Mouse (Mus musculus): ENCODE measurements at regions not wholly inside any gene's neighbourhood (a gene's known extent, or its start where the extent isn't known, plus 50 kb on each side); places are given as distances from the start of the nearest gene placed in this dataset.
A peak's percentile ranks its signal among the peaks of the same experiment; 100 is the strongest.

DNA sequence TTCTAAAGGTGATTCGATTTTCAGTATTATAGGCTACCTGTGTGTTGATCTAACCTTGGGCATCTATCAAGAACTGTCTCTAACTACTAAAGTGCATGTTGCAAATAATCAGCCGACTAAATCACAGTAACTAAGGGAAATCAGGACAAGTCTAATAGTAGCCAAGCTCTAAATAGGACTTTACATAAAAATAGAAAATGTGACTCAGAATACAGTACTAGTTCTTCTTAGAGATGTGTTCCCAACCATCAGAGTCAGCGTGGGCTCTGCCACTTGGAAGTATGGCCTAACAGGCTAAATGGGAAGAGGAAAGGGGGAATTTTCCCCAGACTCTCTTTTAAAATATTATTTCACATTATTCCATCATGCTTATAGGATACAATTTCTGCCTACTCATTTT lies 438.6 kb upstream of the Mef2c start:
- H3K27ac ChIP-seq (replicated peaks; ENCODE audit: low read depth, low read length), result no peak overlapping the region
- no peak overlapping the region for H3K4me3 ChIP-seq (ENCODE audit: insufficient read depth, low read depth, low read length)
- no peaks in the 10 kb centered on the region for H3K4me1 ChIP-seq (ENCODE audit: control insufficient read depth, insufficient read depth, insufficient read length, low read length)

DNA sequence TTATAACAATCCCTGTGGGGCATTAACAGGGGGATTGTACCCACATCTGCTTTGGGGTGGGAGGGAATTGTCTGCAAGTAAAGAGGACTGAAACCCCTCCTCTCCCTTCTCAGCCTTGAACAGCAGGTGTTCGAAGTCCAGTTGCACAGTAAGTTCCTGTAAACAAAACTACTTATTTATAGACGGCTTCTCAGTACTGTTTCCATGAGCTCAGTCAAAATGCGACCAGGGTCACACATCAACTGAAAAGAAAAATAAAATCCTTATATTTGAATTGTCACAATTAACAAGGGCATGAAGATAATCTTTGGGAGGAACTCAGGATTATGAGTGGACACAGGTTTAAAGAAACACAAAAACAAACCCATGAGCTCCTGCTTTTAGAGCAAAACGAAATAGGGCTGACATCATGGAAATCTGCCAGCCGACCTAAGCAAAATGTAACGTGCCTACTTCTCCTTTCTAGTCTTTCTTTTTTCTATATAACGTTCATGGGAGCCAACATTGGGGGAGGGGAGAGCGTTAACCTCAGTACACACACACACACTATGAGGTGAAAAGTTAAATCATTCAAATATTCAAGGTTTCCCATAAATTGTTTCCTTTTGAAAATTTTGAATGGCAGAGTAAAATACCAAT lies 437.6 kb upstream of the Mef2c start:
- Histone ChIP-seq H3K4me1 (ENCODE audit: control insufficient read depth, insufficient read depth, insufficient read length, low read length) (no peaks in the 10 kb centered on the region), H3K27ac (replicated peaks; ENCODE audit: low read depth, low read length) (no peak overlapping the region)

GRCm38 (mm10) chr13:83067496-83067895 lies 436.3 kb upstream of the Mef2c start:
- H3K27ac ChIP-seq (replicated peaks; ENCODE audit: low read depth, low read length), result no peak overlapping the region
- no peaks in the 10 kb centered on the region for H3K4me1 ChIP-seq (ENCODE audit: control insufficient read depth, insufficient read depth, insufficient read length, low read length)
- H3K4me3 ChIP-seq (ENCODE audit: insufficient read depth, low read depth, low read length), result no peak overlapping the region

More for the DNA sequence above, 437.6 kb upstream of the Mef2c start:
- H3K4me3 ChIP-seq (ENCODE audit: insufficient read depth, low read depth, low read length), result no peak overlapping the region

DNA sequence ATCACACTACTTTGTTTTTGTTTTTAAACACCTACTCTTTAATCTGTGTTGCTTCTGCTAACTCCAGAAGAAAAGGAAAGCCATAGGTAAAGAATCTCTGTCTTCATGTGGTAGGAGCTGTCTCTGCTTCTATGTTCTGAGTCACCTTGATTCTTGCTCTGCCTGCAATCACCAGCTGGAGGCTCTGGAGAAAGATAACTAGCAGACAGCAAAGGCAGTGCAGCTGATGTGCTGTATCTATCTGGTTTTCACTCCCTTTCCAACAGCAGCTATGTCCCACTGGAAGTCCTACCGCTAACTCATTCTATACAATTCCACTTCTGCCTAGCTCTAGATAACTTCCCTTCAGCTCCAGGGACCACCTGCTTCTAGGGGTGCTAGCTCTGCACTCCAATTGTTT lies 435.2 kb upstream of the Mef2c start:
- Histone ChIP-seq H3K4me1 (ENCODE audit: control insufficient read depth, insufficient read depth, insufficient read length, low read length) (no peaks in the 10 kb centered on the region), H3K4me3 (ENCODE audit: insufficient read depth, low read depth, low read length) (no peak overlapping the region), H3K27ac (replicated peaks; ENCODE audit: low read depth, low read length) (no peak overlapping the region)

DNA sequence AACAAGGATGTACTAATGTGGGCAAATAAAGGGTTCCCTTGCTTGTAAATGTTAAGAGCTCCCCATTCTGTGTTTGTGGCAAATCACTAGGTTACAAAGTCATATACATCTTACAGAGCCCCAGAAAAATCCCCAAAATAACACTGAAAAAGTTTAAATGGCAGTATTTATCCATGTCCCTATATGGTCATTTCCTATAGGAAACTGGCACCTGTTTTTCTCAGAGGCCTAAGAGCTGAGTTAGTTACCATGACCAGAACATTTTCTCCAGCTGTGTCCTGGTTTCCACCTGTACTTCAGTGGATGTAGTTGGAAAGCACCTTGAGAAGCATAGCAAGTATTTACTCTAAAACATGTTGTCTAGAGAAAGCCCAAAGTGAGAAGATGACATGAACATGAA lies 434.5 kb upstream of the Mef2c start:
- Histone ChIP-seq H3K27ac (replicated peaks; ENCODE audit: low read depth, low read length) (no peak overlapping the region), H3K4me1 (ENCODE audit: control insufficient read depth, insufficient read depth, insufficient read length, low read length) (no peaks in the 10 kb centered on the region)

GRCm38 (mm10) chr13:83072073-83072472 lies 431.8 kb upstream of the Mef2c start:
- H3K4me1 ChIP-seq (ENCODE audit: control insufficient read depth, insufficient read depth, insufficient read length, low read length), result no peaks in the 10 kb centered on the region
- no peak overlapping the region for H3K4me3 ChIP-seq (ENCODE audit: insufficient read depth, low read depth, low read length)
- H3K27ac ChIP-seq (replicated peaks; ENCODE audit: low read depth, low read length), result no peak overlapping the region

More for the DNA sequence above, 434.5 kb upstream of the Mef2c start:
- no peak overlapping the region for H3K4me3 ChIP-seq (ENCODE audit: insufficient read depth, low read depth, low read length)

DNA sequence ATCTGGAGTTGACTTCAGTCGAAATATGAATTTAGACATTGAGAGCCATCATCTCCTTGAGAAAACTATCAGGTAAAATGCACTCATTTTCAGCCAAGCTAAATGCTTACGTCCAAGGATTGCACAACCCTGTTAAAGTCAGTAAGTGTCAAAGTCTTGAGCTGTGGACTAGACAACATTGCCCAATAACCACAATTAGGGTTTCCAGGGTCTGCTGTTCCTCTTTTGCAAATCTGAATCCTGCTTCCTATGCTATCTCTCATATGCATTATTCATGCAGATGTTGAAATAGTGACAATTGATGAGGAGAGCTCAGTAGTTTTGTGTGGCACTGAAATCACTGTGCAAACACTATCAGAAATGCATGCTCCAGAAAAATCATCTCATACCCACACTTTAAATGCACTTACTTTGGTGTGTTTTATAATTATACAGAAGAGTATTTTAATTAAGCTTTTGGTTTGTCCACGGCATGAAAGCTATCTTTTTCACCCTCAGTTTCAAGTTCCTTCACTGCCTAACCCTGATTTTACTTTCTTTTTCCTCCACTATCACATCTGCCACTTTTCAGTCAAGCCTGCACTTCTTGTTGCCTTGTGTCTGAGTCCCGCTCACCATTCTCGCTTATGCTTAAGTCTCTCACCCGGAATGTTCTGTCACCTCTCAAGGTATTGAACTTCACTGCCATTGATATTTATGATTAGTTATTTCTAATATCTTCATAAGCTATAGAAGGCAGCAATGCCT lies 429.4 kb upstream of the Mef2c start:
- Histone ChIP-seq H3K4me1 (ENCODE audit: control insufficient read depth, insufficient read depth, insufficient read length, low read length) (no peaks in the 10 kb centered on the region), H3K4me3 (ENCODE audit: insufficient read depth, low read depth, low read length) (no peak overlapping the region), H3K27ac (replicated peaks; ENCODE audit: low read depth, low read length) (peak overlapping the region; percentile 48)

DNA sequence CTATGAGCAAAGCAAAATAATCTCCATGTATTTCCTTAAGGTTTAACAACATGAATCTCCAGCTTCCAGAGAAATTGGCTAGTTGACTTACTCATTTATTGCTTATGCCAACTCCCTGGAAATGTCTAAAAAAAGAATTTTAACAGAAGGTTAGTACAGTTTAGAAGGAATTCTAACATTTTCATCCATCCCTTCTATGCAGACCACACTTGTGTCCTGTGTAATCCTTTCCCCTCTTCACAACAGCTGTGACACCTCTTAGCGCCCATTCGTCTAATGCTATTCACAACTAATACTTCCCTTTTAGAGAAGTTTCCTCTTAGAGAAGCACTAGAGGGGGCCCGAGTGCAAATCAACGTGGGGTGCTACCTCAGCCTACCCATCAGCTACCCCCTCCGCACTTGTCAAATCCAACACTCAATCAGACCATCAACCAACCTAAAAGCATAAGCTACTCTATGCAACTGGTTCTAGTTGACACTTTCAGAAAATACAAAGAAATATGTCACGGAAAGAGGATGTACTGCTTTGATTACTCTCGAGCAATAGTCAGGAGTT lies 428.4 kb upstream of the Mef2c start:
- no peak overlapping the region for H3K4me3 ChIP-seq (ENCODE audit: insufficient read depth, low read depth, low read length)
- H3K4me1 ChIP-seq (ENCODE audit: control insufficient read depth, insufficient read depth, insufficient read length, low read length), result no peaks in the 10 kb centered on the region
- H3K27ac ChIP-seq (replicated peaks; ENCODE audit: low read depth, low read length), result no peak overlapping the region

- Histone ChIP-seq H3K4me3 (ENCODE audit: insufficient read depth, low read depth, low read length) (no peak overlapping the region), H3K27ac (replicated peaks; ENCODE audit: low read depth, low read length) (no peak overlapping the region), H3K4me1 (ENCODE audit: control insufficient read depth, insufficient read depth, insufficient read length, low read length) (no peaks in the 10 kb centered on the region)
Measured at GRCm38 (mm10) chr13:83076611-83077010, 427.2 kb upstream of the Mef2c start.

DNA sequence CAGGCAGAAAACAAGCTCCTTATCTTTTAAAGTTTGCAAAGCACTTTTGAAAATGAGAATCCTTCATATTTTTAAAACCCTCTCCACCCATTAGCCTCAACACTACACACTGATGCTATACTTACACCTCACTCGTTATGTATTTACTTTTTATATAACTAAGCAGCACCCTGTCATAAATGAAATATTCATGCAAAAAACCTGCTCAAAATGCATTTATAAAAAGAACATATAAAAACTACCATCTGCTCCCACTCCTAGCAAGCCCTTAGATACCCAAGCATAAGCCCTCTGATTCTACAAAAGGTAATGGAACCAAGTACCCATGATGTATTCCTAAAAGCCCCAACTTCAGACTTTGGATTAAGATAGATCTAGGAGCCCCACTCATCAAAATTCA lies 426.7 kb upstream of the Mef2c start:
- Histone ChIP-seq H3K4me1 (ENCODE audit: control insufficient read depth, insufficient read depth, insufficient read length, low read length) (no peaks in the 10 kb centered on the region), H3K27ac (replicated peaks; ENCODE audit: low read depth, low read length) (no peak overlapping the region), H3K4me3 (ENCODE audit: insufficient read depth, low read depth, low read length) (no peak overlapping the region)

- no peaks in the 10 kb centered on the region for H3K4me1 ChIP-seq (ENCODE audit: control insufficient read depth, insufficient read depth, insufficient read length, low read length)
- H3K4me3 ChIP-seq (ENCODE audit: insufficient read depth, low read depth, low read length), result no peak overlapping the region
- H3K27ac ChIP-seq (replicated peaks; ENCODE audit: low read depth, low read length), result no peak overlapping the region
Measured at GRCm38 (mm10) chr13:83079291-83079690, 424.5 kb upstream of the Mef2c start.

DNA sequence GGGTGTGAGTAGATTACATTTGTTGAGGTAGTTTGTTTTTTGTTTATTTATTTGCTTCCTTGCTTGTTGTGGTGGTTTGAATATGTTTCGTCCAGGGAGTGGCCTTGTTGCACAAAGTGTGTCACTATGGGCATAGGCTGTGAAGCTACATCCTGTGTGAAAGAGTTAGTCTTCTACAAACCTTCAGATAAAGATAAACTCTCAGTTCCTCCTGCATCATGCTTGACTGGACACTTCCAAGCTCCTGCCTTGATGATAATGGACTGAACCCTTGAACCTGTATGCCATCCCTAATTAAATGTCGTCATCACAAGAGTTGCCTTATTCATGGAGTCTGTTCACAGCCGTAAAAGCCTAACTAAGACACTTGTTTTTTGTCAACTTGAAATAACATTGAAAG lies 418.9 kb upstream of the Mef2c start:
- Histone ChIP-seq H3K27ac (replicated peaks; ENCODE audit: low read depth, low read length) (no peak overlapping the region), H3K4me1 (ENCODE audit: control insufficient read depth, insufficient read depth, insufficient read length, low read length) (no peaks in the 10 kb centered on the region), H3K4me3 (ENCODE audit: insufficient read depth, low read depth, low read length) (no peak overlapping the region)

DNA sequence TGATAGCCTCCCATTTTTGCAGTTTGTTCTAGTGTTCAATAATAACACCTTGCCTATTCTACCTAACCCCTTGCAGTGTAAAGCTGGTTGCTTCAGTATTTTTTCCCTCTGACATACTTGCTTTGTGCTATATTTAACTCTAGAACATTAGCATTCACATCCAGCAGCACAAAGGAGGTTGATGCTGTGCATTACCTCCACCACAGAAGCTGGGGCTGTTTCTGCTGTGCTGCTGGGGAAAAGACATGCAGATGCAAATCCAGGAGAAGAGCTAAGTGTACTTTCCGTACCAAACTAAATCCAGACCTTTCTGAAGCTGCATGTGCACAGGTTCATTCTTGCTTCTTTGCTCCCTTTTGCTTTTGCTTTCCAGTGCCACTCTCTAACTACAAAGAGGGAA lies 403.9 kb upstream of the Mef2c start:
- Histone ChIP-seq H3K4me3 (ENCODE audit: insufficient read depth, low read depth, low read length) (no peak overlapping the region), H3K27ac (replicated peaks; ENCODE audit: low read depth, low read length) (no peak overlapping the region), H3K4me1 (ENCODE audit: control insufficient read depth, insufficient read depth, insufficient read length, low read length) (no peaks in the 10 kb centered on the region)

- Histone ChIP-seq H3K27ac (replicated peaks; ENCODE audit: low read depth, low read length) (no peak overlapping the region), H3K4me1 (ENCODE audit: control insufficient read depth, insufficient read depth, insufficient read length, low read length) (no peaks in the 10 kb centered on the region), H3K4me3 (ENCODE audit: insufficient read depth, low read depth, low read length) (no peak overlapping the region)
Measured at GRCm38 (mm10) chr13:83110610-83111009, 393.2 kb upstream of the Mef2c start.

GRCm38 (mm10) chr13:83111503-83111902 lies 392.3 kb upstream of the Mef2c start:
- no peak overlapping the region for H3K4me3 ChIP-seq (ENCODE audit: insufficient read depth, low read depth, low read length)
- H3K4me1 ChIP-seq (ENCODE audit: control insufficient read depth, insufficient read depth, insufficient read length, low read length), result no peaks in the 10 kb centered on the region
- no peak overlapping the region for H3K27ac ChIP-seq (replicated peaks; ENCODE audit: low read depth, low read length)

DNA sequence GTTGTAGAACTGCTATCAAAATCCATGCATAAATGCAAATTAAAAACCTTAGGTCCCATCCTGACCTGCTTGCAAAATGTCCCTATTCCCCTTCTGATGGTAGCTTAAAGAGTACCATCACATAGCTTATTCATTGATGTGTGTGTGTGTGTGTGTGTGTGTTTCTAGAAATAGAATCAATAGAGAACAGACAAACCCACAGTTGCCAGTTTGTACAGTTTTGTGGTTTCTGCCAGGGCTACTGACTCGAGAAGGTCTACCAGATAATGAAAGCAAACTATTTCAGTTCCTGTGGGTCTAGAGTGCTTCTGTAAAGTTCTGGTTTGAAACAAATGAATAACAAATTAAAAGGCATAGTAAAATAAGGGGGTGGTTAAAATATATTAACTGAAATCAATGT lies 391.5 kb upstream of the Mef2c start:
- H3K4me3 ChIP-seq (ENCODE audit: insufficient read depth, low read depth, low read length), result no peak overlapping the region
- no peaks in the 10 kb centered on the region for H3K4me1 ChIP-seq (ENCODE audit: control insufficient read depth, insufficient read depth, insufficient read length, low read length)
- H3K27ac ChIP-seq (replicated peaks; ENCODE audit: low read depth, low read length), result no peak overlapping the region
